ENCODE assay signal across 8 mouse cellular contexts in the genomic region with DNA sequence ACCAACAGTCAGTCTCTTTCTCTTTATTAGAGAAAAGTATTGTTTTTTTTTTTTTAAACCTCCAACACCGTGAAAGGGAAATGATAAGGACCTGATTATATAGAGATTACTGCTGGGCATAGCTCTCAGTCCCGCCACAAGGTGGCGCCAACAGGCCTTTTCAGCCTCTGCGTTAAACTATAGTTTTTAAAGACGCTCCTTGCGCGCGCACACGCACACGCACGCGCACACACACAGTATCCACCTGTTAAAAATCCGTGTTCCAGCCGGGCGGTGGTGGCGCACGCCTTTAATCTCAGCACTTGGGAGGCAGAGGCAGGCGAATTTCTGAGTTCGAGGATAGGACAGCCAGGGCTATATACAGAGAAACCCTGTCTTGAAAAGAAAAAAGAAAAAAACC. TPM values are rescaled to one million over a fixed set of nuclear protein-coding genes. Genes with fewer than 3 reads are reported as not detected.
DNase-seq lines count a peak whose midpoint lies in the region; ATAC-seq and TF ChIP-seq lines count a peak whose summit lies in the region.

No protein-coding gene starts in this region.

- no peak for TF ChIP-seq POLR2A in thymus, adult 2 months (IDR thresholded peaks at IDR 0.05; ENCODE audit: control insufficient read depth, extremely low read depth, insufficient read depth, low read length, poor library complexity)

- no peaks in the 10 kb centered on the region for H3K4me1 ChIP-seq in lung, embryonic 15.5 days
- no peaks in the 10 kb centered on the region for H3K4me1 ChIP-seq in thymus, adult 2 months (replicated peaks; ENCODE audit: control insufficient read depth, insufficient read depth, low read length)

- H3K9ac ChIP-seq in lung, embryonic 15.5 days: no peak overlapping the region

- TF ChIP-seq CTCF in thymus, adult 2 months (IDR thresholded peaks at IDR 0.05; ENCODE audit: borderline replicate concordance, control insufficient read depth, extremely low read depth, insufficient read depth, low read length, poor library complexity): peak; percentile 79; the same call in 1 of the 2 replicates

- no peak overlapping the region for H3K27ac ChIP-seq in lung, embryonic 15.5 days
- H3K27ac ChIP-seq in thymus, adult 2 months (ENCODE audit: control insufficient read depth, insufficient read depth, low read length): no peak overlapping the region

- no peak overlapping the region for H3K4me3 ChIP-seq in lung, embryonic 15.5 days
- H3K4me3 ChIP-seq in thymus, adult 2 months (ENCODE audit: control insufficient read depth, insufficient read depth, low read length): no peak overlapping the region

- WGBS in lung, embryonic 15.5 days: 12% methylated on average over 19 of the region's 19 CpGs
- 9% methylated on average over 19 of the region's 19 CpGs for WGBS in thymus, adult 2 months

- H3K9me3 ChIP-seq in lung, embryonic 15.5 days: no peaks in the 10 kb centered on the region

- DNase-seq in MEL-GATA-1-ER (ENCODE audit: extremely low read depth, low read depth): peak; percentile 49
- DNase-seq in cerebellum, adult 8-10 months: peak; percentile 68
- peak; percentile 77 for DNase-seq in forelimb bud, embryonic 11.5 days (ENCODE audit: low read depth, low spot score)
- DNase-seq in layer of hippocampus, adult 8-10 months (ENCODE audit: low spot score in 2 of 2): peak; percentile 37 to 85
- DNase-seq in ovary, adult 18-20 months (ENCODE audit: low spot score): peak; percentile 42
- DNase-seq in thymus, adult 2 months: peak; percentile 66

- no peaks in the 10 kb centered on the region for H3K27me3 ChIP-seq in lung, embryonic 15.5 days
- no peaks in the 10 kb centered on the region for H3K27me3 ChIP-seq in thymus, adult 2 months (ENCODE audit: control insufficient read depth, insufficient read depth, low read length)

- H3K36me3 ChIP-seq in lung, embryonic 15.5 days: no peaks in the 10 kb centered on the region
- H3K36me3 ChIP-seq in thymus, adult 2 months (ENCODE audit: control insufficient read depth, insufficient read depth, low read length): no peaks in the 10 kb centered on the region

- ATAC-seq in hematopoietic stem cell, adult 5-6 weeks (replicated peaks in 1 of 2; ENCODE audit: insufficient read depth in 1 of 2, low FRiP score in 2 of 2, low TSS enrichment in 1 of 2, low read depth in 1 of 2, poor library complexity in 2 of 2, severe bottlenecking in 2 of 2): peak; percentile 91
- peak; percentile 57; the same call in 1 of the 2 replicates for ATAC-seq in lung, embryonic 15.5 days (ENCODE audit: borderline replicate concordance, extremely low read depth, low FRiP score, low TSS enrichment)

- peak overlapping the region; percentile 42; the same call in 1 of the 2 replicates for H3K4me2 ChIP-seq in lung, embryonic 15.5 days

RNA-seq across cellular contexts. Expression of gene Pawr, which starts 31.1 kb away (rescaled TPM):
- total RNA-seq in hematopoietic stem cell, adult 5-6 weeks (2017): 1.7 and 1.8 TPM in 2 replicates
- 1 to 10 TPM; 2.7 to 4.2 (median 2.9) TPM for total RNA-seq in layer of hippocampus, adult 8-10 months (2022)
- polyA plus RNA-seq in lung, embryonic 15.5 days (2015; fragmentation: Nextera tagmentation; extraction: Ambion mirVana): 20.8 and 21.0 TPM in 2 replicates
- 3.9 and 7.0 TPM in 2 replicates for polyA plus RNA-seq in thymus, adult 2 months (2012; rRNA removed)
